Mouse (Mus musculus) ovary, adult 18-20 months (tissue): ENCODE measurements around the gene Tcf25.
"Not testable (repeated sequence)": the region's sequence is repeated elsewhere in the genome, so short reads cannot be mapped to it uniquely, and the experiment has no call there.

ENCODE experiments used
- DNase-seq: peaks from one replicate; pipeline ENCODE4 v3.0.0; 2022; ENCODE audit warnings: low spot score, mixed read lengths

Gene Tcf25

DNA sequence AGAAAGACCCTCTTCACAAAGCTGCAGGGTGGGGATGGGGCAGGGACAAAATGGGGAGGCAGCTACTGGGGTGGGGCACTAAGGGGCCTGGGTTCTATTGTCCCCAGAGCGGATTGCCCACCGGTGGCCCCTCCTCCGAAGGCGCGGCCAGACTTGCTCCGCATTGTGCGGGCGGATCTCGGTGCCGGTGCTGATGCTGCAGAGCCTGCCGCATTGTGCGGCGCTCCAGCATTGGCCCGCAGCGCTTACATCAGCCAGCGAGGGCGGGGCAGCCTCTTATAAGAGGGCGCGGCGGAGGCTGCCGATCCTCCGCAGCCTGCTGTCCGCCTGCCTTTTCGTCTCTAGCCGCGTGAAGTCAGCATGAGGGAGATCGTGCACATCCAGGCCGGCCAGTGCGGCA, 37.7 kb downstream of the Tcf25 start, which contains the start of gene Tubb3:
Gene Tubb3 (plus strand): TSS at position 179 of the 400 bp plus-strand sequence.
- peak; percentile 67 for DNase-seq

GRCm38 (mm10) chr8:123411781-123412327, 38.3 kb downstream of the Tcf25 start:
- DNase-seq: no peak

- DNase-seq: no peak
These were observed 39.1 kb downstream of the Tcf25 start for GRCm38 (mm10) chr8:123412560-123413170.

- no peak for DNase-seq
These were observed 40.7 kb downstream of the Tcf25 start for GRCm38 (mm10) chr8:123414255-123414654.

DNA sequence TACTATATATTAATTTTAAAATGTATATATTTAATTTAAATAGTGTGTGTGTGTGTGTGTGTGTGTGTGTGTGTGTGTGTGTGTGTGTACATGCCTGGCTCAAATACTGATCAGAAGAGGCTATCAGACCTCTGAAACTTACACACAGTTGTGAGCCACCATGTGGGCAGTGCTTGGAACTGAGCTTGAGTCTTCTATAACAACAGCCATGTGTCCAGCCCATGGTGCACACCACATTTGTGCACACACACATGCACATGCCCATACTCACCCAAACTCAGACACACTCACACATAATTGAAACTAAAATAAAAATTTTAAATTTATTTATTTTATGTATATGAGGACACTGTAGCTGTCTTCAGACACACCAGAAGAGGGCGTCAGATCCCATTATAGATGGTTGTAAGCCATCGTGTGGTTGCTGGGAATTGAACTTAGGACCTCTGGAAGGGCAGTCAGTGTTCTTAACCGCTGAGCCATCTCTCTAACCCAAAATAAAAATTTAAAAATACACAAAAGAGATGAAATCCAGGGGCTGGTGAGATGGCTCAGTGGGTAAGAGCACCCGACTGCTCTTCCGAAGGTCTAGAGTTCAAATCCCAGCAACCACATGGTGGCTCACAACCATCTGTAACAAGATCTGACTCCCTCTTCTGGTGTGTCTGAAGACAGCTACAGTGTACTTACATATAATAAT, 41.6 kb downstream of the Tcf25 start:
- DNase-seq: not testable (repeated sequence)

DNA sequence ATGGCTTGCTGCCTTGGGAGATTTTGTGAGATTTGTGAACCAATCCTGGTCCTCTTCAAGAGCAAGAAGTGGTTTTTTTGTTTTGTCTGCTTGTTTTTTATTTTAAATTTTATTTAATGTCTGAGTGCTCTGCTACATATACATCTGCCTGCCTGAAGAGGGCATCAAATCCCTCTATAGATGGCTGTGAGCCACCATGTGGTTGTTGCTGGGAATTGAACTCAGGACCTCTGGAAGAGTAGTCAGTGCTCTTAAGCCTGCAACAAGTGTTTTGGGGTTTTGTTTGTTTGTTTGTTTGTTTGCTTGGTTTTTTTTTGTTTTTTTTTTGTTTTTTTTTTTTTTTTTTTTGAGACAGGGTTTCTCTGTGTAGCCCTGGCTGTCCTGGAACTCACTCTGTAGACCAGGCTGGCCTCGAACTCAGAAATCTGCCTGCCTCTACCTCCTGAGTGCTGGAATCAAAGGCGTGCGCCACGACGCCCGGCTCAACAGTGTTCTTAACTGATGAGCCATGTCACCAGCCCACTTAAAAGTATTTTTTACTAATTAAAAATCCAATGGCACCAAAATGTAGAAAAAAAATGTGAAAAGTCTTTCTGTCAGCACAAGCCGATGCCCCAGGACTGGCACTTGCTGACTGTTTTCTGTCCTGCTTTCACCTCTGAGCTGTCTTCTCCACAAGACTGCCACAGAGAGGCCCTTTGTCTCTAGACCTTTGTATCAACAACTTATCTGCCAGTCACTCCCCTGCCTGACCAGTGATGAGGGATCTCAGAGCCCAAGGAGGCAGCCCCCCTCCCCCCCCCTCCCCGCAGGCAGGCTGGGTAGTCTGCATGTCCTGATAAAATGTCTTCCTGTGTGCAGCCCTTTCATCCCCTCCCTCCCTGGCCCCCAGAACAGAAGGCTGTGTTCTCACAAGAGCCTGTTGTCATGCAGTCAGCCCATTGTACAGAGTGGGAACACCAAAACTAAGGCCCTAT, 42.7 kb downstream of the Tcf25 start:
- DNase-seq: no peak

GRCm38 (mm10) chr8:123416944-123417555, 43.5 kb downstream of the Tcf25 start:
- no peak for DNase-seq

DNA sequence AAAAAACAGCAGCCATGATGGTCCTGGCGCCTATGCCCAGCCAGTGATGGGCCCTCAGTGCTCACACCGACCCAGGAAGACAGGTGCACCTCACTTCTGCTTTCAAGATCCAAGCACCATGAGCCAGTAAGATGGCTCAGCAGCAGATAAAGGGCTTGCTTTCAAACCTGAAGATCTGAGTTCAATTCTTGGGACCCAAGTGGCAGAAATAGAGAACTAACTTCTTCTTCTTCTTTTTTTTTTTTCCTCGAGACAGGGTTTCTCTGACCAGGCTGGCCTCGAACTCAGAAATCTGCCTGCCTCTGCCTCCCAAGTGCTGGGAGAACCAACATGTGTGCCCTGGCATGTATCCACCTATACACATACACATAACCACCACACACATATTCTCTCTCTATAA, 46.2 kb downstream of the Tcf25 start:
- DNase-seq: no peak

DNA sequence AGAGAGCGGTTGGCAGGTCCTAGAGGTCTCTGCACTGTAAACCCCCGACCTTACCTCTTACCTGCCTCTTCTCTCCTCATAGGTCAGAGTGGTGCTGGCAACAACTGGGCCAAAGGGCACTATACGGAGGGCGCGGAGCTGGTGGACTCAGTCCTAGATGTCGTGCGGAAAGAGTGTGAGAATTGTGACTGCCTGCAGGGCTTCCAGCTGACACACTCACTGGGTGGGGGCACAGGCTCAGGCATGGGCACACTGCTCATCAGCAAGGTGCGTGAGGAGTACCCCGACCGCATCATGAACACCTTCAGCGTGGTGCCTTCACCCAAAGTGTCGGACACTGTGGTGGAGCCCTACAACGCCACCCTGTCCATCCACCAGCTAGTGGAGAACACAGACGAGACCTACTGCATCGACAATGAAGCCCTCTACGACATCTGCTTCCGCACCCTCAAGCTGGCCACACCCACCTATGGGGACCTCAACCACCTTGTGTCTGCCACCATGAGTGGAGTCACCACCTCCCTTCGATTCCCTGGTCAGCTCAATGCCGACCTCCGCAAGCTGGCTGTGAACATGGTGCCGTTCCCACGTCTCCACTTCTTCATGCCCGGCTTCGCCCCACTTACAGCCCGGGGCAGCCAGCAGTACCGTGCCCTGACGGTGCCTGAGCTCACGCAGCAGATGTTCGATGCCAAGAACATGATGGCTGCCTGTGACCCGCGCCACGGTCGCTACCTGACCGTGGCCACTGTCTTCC, 47.1 kb downstream of the Tcf25 start:
- DNase-seq: no peak

DNA sequence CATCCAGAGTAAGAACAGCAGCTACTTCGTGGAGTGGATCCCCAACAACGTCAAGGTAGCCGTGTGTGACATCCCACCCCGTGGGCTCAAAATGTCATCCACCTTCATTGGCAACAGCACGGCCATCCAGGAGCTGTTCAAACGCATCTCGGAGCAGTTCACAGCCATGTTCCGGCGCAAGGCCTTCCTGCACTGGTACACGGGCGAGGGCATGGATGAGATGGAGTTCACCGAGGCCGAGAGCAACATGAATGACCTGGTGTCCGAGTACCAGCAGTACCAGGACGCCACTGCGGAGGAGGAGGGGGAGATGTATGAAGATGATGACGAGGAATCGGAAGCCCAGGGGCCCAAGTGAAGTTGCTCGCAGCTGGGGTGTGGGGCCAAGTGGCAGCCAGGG, 47.8 kb downstream of the Tcf25 start:
- no peak for DNase-seq

GRCm38 (mm10) chr8:123422056-123422780, 48.7 kb downstream of the Tcf25 start:
- peak; percentile 31 for DNase-seq

- DNase-seq: no peak
These were observed 49.2 kb downstream of the Tcf25 start for GRCm38 (mm10) chr8:123422781-123423159.

GRCm38 (mm10) chr8:123423441-123423840, 49.9 kb downstream of the Tcf25 start, which contains the start of gene Def8:
Def8 (plus strand) TSS chr8:123423527.
- no peak for DNase-seq

DNA sequence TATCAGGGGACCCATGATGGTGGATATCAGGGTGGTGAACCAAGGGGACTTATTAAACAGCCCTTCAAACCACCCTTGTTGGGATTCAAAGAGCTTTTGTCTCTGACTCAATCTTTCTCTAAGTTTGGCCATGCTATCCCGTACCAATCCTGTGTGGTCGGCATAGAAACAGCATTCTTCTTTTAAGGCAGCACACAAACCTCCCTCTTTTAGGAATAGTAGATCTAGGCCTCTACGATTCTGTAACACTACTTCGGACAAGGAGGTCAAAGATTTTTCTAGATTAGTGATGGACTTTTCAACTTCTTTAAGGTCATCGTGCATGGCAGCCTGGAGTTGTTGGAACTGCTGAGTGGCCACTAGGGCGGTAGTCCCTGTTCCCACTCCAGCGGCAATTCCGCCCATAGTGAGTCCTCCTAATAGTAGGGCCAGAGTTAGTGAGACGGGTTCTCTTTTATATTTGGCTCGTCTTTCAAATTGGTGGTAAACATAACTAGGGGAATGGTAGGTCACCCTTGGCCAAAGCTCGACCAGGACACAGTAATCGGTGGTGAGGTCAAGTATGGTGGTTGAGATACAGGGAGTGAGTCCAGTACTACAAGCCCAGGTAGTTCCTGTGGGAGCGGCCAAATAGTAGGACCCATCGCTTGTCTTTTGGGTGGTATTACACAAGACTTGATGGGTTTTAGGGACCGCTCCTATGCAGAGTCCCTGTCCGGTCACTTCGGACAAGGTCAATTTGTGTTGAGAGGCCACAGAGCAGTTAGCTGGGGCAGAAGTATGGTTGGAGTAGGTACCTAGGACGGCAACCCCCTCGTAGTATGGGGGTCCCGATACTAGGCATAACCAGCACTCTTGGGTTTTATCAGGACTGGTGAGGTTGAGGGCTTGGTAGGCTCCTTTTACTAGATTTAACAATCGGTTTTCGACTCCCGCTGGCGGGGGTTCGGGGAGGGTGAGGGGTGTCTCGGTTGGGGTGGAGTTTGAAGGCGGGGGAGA, 53.3 kb downstream of the Tcf25 start:
- no peak for DNase-seq

DNA sequence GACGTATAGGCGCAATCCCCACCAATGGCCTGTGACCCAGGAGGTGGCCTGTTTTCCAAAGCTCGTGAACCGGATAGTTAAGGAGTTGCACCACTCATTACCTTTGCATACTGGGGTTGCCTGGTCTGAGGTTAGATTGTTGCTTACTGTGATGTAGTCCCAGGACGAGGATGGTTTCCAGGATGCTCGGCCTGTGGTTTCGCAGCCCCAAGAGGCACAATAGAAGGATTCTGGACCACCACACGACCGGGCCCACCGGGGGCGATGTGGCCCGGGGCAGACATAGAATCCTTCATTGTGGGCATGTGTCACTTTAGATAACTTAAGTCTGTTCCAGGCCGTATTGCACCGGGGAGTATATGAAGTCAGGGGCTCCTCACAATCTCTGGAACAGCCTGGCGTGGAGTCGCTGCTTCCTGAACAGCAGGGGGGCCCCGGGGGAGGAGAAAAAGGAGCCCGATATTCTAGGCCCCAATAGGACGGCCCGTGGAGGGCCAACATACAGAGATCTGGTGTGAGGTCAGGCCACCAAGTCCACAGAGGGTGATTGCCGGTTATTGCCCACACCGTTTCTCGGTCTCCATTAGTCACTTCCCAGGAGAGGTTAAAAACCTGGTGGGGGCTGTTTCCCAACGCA, 54.2 kb downstream of the Tcf25 start:
- no peak for DNase-seq

GRCm38 (mm10) chr8:123428343-123428893, 54.9 kb downstream of the Tcf25 start:
- no peak for DNase-seq

DNA sequence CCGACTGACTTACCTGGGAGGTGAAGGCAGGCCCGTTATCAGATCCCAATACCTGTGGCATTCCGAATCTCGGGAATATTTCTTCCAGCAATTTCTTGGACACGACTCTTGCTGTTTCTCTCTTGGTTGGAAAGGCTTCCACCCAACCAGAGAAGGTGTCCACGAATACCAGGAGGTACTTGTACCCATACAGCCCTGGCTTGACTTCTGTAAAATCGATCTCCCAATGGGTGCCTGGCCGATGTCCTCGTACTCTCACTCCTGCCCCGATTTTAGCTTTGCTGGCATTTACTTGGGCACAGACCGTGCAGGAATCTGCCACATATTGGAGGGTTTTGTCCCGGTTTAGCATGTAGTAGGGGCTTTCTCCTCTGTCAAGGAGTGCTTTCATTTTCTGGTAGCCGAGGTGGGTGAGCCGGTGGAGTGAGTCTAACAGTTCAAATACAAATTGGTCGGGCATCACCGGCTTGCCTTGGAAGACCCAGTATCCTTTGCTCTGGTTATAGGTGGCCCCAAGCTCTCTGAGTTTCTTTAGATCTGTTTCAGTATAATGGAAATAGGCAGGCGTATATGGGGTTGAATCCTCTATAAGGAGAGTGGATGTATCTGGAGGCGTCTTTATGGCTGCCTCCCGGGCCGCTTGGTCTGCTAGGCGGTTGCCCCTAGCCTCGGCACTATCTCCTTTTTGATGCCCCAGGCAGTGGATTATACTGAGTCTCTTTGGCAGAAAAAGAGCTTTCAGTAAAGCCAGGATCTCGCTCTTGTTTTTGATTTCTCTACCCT, 55.6 kb downstream of the Tcf25 start:
- no peak for DNase-seq

DNA sequence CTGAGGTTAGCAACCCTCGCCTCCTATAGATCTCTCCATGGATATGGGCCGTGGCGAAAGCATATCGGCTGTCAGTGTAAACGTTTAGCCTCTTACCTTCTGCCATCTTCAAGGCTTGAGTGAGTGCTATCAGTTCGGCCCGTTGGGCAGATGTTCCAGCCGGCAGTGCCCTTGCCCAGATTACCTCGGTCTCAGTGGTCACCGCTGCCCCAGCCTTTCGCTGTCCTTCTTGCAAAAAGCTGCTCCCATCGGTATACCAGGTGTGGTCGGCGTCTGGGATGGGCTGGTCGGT, 56.1 kb downstream of the Tcf25 start:
- DNase-seq: not testable (repeated sequence)
